Mouse (Mus musculus) small intestine, adult 2 months (tissue): ENCODE data around the gene Rims1. TPM values are rescaled to one million over a fixed set of nuclear protein-coding genes. Genes with fewer than 3 reads are reported as not detected.

ENCODE experiments used
- H3K27ac ChIP-seq: fragments of 200-500 bp; 2 replicates; pipeline ENCODE4 v1.5.1; 2012; ENCODE audit warnings: low read depth, low read length, control low read depth, inconsistent platforms; ENCODE audit not compliant: insufficient read depth
- H3K27me3 ChIP-seq: fragments of 200-500 bp; 2 replicates; pipeline ENCODE4 v1.6.1; 2012; ENCODE audit warnings: mild to moderate bottlenecking, moderate library complexity, low read length, inconsistent platforms; ENCODE audit not compliant: control insufficient read depth, insufficient read depth
- H3K36me3 ChIP-seq: fragments of 200-500 bp; 2 replicates; pipeline ENCODE4 v1.6.1; 2012; ENCODE audit warnings: mild to moderate bottlenecking, low read length, control low read depth, inconsistent platforms; ENCODE audit not compliant: control insufficient read depth, insufficient read depth
- H3K4me1 ChIP-seq: fragments of 200-500 bp; 2 replicates; pipeline ENCODE4 v1.6.1; 2012; ENCODE audit warnings: low read length, inconsistent platforms, mixed read lengths; ENCODE audit not compliant: control insufficient read depth, insufficient read depth, insufficient read length
- H3K4me3 ChIP-seq: fragments of 200-500 bp; 2 replicates; pipeline ENCODE4 v1.5.1; 2012; ENCODE audit warnings: low read depth, mild to moderate bottlenecking, control low read depth, inconsistent platforms, low read length, moderate library complexity
- CTCF ChIP-seq: fragments of 200-500 bp; IDR thresholded peaks from 2 replicates; pipeline ENCODE4 v1.5.1; 2012; ENCODE audit warnings: low read depth, mild to moderate bottlenecking, control low read depth, inconsistent platforms, low read length, moderate library complexity, mixed read lengths; ENCODE audit not compliant: insufficient replicate concordance, insufficient read length; ENCODE audit errors: extremely low read depth
- POLR2A ChIP-seq: fragments of 200-500 bp; IDR thresholded peaks from 2 replicates; pipeline ENCODE4 v1.6.1; 2012; ENCODE audit warnings: low read depth, mild to moderate bottlenecking, control low read depth, inconsistent platforms, low read length, moderate library complexity
- WGBS: fragments of 180-500 bp; shearing (Covaris S2); methylation state at CpG from one replicate; pipeline ENCODE4 v1.1.7; 2018; 5-methylcytosine and 5-hydroxymethylcytosine counted together
- polyA plus RNA-seq: library from polyadenylated mRNA; depleted of rRNA; stranded (reverse); fragments of >200 nt; gene quantifications from 2 replicates; pipeline ENCODE4 v1.2.3, GENCODE M21; 2012

The Rims1 gene
- polyA plus RNA-seq, 1 experiment, result 0.68 TPM

DNA sequence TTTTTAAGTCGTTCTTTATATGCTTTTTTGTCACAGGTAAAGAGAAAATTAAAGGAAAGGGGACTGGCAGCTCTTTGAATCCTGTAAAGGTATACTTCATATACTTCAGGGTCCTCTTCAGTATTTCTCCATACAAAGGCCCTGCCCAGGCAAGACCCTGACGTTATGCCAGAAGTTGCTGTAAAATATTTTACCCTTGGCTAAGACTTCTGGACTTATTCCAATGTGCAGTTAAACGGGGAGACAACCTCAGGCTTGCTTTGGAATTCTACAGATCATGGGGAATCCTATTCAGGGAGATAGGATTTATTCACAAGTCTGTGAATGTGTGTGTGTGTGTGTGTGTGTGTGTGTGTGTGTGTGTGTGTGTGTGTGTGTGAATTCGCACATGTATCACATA lies 270.7 kb downstream of the Rims1 start:
- Histone ChIP-seq H3K4me3 (no peak overlapping the region), H3K4me1 (peaks cover 2% of the 10 kb centered on the region; the same call in 1 of the 2 replicates), H3K36me3 (no peaks in the 10 kb centered on the region), H3K27ac (no peak overlapping the region), H3K27me3 (peaks cover 3% of the 10 kb centered on the region; the same call in 1 of the 2 replicates)
- TF ChIP-seq CTCF (no peak), POLR2A (no peak)
- WGBS, result 54% methylated on average over 4 of the region's 4 CpGs

DNA sequence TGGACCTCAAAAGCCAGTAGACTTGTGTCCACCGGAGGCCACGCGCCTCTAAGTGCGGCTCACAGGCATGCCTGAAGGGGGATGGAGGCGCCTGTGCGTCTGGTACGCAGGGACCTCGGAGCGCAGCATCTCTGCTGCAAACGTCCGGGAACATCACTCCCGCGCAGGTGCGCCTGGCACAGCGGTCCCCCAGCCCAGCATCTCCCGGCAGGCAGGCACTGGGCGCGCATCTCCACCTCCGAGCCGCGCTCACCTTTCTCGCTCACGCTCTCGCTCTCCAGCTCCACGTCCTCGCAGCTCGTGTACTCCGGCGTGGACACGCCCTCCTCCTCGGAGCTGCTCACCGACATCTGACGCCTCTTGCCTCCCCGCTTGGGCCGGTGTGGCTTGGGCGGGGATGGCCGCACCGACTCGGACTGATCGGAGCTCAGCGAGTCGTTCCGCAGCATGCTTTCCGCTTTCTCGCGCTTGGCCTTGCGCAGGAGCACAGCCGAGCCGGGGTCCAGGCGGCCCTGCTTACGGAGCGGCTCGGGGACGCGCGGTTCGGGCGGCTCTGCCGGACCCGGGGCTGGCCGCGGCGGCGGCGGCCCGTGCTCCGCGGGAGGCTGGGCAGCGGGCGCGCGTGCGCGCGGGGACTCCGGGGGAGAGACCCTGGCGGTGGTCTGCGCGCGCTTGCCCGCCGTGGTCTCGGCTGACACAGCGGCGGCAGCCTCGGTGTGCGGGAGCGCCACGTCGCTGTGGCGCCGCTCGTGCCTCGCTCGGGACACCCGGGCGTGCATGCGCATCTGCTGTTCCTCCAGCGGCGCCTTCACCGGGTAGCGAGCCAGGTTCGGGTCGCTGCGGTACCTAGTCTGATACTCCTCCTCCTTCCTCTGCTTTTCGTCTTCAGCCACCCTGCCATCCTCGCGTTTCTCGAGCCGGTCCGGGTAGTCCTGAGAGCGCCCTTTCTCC lies 272.4 kb downstream of the Rims1 start:
- 3% methylated on average over 112 of the region's 112 CpGs for WGBS
- Histone ChIP-seq H3K27me3 (peaks cover 3% of the 10 kb centered on the region; the same call in 1 of the 2 replicates), H3K27ac (no peak overlapping the region), H3K4me3 (peak overlapping the region; percentile 25), H3K36me3 (no peaks in the 10 kb centered on the region), H3K4me1 (peaks cover 2% of the 10 kb centered on the region; the same call in 1 of the 2 replicates)
- no peak for TF ChIP-seq POLR2A
- TF ChIP-seq CTCF, result no peak

DNA sequence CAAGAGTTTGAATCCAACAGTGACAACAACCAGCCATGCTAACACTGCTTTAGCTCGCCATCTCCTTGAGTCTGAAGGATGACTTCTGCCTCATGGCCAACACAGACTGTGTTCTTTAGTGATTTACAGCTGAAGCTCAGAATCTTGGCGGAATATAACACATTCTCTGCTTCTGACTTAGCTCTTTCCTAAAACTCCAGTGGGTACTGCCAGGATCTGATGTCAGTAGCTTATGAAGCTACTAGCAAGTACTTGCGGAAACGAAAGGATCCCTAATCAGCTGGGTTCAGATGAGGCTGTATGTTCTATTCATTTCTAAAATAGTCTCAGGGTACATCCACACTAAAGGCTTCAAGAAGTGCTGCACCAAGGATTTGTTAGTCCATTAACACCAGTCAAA lies 290.7 kb downstream of the Rims1 start:
- H3K4me3 ChIP-seq, result no peak overlapping the region
- no peaks in the 10 kb centered on the region for H3K4me1 ChIP-seq
- H3K27ac ChIP-seq, result no peak overlapping the region
- 77% methylated on average over 4 of the region's 4 CpGs for WGBS
- no peaks in the 10 kb centered on the region for H3K27me3 ChIP-seq
- no peaks in the 10 kb centered on the region for H3K36me3 ChIP-seq
- no peak for TF ChIP-seq CTCF
- TF ChIP-seq POLR2A, result no peak

DNA sequence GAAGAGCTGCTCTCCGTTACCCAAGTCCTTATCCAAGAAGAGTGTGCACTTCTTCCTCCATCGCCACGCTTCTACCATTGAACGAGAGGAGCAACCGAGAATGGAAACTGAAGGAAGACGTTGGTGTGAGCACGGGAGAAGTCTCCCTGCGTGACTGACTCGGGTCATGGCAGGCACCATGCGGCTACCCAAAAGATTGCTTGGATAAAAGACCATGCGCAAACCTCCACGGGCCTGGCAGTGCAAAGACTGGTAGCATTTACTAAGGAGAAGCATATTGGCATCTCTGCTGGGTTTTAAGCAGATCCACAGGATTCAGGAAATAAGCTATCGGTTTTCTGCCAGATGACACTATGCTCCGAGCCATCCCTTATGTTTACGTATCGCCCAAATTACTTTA lies 293.4 kb downstream of the Rims1 start:
- TF ChIP-seq CTCF, result no peak
- TF ChIP-seq POLR2A, result no peak
- no peaks in the 10 kb centered on the region for H3K4me1 ChIP-seq
- WGBS, result 88% methylated on average over 16 of the region's 16 CpGs
- H3K27ac ChIP-seq, result no peak overlapping the region
- H3K36me3 ChIP-seq, result no peaks in the 10 kb centered on the region
- no peak overlapping the region for H3K4me3 ChIP-seq
- no peaks in the 10 kb centered on the region for H3K27me3 ChIP-seq

DNA sequence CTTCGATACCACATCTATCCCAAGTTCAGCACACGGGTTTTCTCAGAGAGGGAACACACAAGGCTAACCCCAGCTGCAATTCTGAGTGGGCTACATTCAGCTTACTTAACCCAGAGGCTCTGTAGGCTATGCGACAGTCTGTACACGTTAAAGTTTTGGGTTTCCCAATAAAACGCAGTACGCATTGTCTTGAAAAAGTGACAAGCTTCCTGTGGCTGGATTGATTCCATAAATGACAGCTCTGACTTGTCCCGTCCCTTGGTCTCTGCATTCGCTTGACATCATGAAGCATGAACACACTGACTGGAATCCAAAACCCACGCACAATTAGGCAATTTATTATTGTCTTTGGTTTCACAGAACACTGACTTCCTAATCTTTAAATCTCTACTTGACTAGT lies 294.2 kb downstream of the Rims1 start:
- WGBS, result 79% methylated on average over 9 of the region's 9 CpGs

DNA sequence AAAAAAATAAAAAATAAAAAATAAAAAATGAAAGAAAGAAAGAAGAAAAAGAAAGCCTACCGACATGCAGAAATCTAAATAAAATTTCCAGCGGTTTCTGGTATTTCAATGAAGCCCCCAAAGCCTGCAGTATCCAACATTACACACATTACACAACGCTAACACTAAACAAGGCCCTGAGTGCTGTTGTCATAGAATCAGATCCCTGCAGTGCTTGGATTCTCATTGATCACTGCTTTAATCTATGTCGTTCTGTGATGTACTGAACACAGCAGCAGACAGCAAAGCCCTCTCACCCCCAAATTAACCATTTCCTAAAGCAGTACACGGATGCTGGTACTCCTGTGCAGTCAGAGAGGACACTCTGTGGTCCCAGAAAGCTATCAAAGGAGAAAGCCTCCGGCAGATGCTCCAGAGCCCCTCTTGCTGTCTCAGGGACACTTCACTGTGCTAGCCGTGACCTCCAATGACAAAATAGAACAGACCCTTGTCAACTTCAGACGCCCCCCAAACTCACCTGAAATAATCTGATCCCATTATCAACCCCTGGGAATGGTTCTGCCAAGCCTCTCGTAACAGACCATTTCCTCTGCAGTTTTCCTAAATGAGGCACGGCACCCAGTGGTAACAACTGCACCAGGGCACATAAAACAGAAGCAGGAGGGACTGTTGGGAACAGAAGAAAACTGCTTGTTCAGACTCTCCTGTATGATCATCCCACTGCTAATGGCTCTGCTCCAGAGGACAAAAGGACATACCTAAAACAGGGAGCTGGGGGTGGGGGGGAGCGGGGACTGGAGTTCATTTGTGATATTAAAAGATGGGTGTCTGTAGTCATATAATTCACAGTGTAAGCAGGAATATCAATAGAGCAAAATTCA lies 296.8 kb downstream of the Rims1 start:
- Histone ChIP-seq H3K4me1 (no peaks in the 10 kb centered on the region), H3K4me3 (no peak overlapping the region), H3K27ac (no peak overlapping the region), H3K27me3 (no peaks in the 10 kb centered on the region), H3K36me3 (no peaks in the 10 kb centered on the region)
- WGBS, result 75% methylated on average over 11 of the region's 11 CpGs
- TF ChIP-seq POLR2A, result no peak
- TF ChIP-seq CTCF, result no peak

More for the DNA sequence above, 294.2 kb downstream of the Rims1 start:
- Histone ChIP-seq H3K4me1 (no peaks in the 10 kb centered on the region), H3K27ac (no peak overlapping the region), H3K4me3 (no peak overlapping the region), H3K27me3 (no peaks in the 10 kb centered on the region), H3K36me3 (no peaks in the 10 kb centered on the region)
- no peak for TF ChIP-seq CTCF
- TF ChIP-seq POLR2A, result no peak

DNA sequence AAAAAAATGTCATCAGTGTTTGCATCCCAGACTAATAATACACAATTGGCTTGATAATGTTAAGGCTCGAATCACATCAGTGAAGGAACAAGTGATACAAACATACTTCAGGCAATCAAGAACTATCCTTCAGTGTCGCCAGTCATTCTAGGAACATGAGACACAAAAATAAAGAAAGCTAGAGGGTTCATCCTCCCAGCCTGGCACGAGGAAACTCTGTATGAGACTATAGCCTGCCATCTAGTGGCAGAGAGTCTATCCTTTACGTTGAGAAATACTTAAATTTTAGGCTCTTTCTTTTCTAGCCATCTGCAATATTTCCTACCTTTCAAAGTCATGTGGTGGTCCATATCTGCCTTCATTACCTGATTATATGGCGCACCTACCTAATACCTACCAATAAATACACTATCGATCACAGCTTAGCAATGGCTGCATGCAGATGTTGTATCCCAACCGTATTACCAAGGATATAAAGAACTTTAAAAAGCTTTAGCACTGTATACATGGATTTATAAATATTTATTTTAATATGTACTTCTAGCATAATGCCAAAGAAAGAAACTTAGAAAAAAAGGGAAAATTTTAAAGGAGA lies 318.4 kb downstream of the Rims1 start:
- TF ChIP-seq POLR2A, result no peak
- TF ChIP-seq CTCF, result no peak
- H3K4me1 ChIP-seq, result no peaks in the 10 kb centered on the region
- H3K36me3 ChIP-seq, result no peaks in the 10 kb centered on the region
- H3K4me3 ChIP-seq, result no peak overlapping the region
- no peaks in the 10 kb centered on the region for H3K27me3 ChIP-seq
- H3K27ac ChIP-seq, result no peak overlapping the region
- 52% methylated on average over 7 of the region's 7 CpGs for WGBS
